Mouse (Mus musculus) lung, postnatal 0 days (tissue): ENCODE results near the gene Olfr10.

Source experiments
- CTCF ChIP-seq: IDR thresholded peaks from 2 replicates; pipeline ENCODE4 v1.5.1; 2016; ENCODE audit warnings: antibody characterized with exemption, mild to moderate bottlenecking
- EP300 ChIP-seq: IDR thresholded peaks from 2 replicates; pipeline ENCODE4 v1.6.1; 2016; ENCODE audit warnings: antibody characterized with exemption, mild to moderate bottlenecking, control low read depth

DNA sequence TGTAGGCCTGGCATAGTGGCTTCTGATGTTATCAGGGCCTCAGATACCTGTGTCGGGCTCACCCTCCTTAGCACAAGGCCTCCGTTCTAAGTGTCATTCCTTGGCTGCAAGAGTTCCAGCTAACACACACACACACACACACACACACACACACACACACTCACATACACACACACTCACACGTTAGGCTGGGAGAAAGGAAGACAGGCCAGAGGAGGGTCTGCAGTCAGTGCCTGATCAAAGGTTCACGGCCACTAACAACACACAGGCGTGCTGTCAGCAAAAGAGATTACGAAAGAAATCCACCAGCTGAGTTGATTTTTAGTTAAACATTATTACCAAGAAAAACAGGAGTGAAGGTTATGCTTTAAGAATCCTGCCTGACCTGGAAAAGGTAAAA is 37.9 kb upstream of the Olfr10 start:
- TF ChIP-seq EP300, result no peak
- TF ChIP-seq CTCF, result no peak
